Mouse (Mus musculus) gastrocnemius, postnatal 14 days (tissue): ENCODE data around the gene Ctcf. TPM values are rescaled to one million over a fixed set of nuclear protein-coding genes. Genes with fewer than 3 reads are reported as not detected.
A peak's percentile ranks its signal among the peaks of the same experiment; 100 is the strongest.

Source experiments
- DNase-seq: peaks from one replicate; pipeline ENCODE4 v3.0.0; 2021; ENCODE audit warnings: mixed read lengths
- intact Hi-C: fragments of 180-260 bp; cut with DNase I; formaldehyde crosslinking; loops from one replicate; pipeline ENCODE4 v1.15.1; 2025; ENCODE audit warnings: low total_unique reads
- total RNA-seq, 2 experiments: library from RNA; stranded (reverse); gene quantifications; 2 replicates each; pipeline ENCODE4 v1.2.3; 2021

Gene Ctcf
- total RNA-seq, 2 experiments from 2014 or later, result 34.5 TPM

DNA sequence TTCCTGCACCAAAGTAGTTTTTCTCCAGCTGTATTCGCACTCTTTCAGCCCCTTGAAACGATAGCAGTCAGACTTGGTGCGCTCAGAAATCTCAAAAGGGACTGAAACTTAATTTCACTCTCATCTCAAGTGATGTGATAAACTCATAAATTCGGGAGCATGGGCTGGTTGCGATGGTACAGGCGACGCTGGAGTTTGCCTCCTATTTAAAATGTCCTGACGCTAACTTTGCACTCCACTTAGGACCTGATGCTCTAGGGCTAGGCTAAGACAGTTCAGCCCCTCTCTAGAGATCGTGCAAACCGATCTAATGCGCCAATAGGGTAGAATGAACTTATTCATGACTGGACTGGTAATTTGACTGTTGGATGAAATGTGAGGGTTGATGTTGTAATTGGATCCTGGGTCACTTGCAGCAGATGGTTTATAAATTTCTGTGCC is 1.3 kb downstream of the Ctcf start:
- intact Hi-C loops, result no loop called here
- DNase-seq, result no peak

DNA sequence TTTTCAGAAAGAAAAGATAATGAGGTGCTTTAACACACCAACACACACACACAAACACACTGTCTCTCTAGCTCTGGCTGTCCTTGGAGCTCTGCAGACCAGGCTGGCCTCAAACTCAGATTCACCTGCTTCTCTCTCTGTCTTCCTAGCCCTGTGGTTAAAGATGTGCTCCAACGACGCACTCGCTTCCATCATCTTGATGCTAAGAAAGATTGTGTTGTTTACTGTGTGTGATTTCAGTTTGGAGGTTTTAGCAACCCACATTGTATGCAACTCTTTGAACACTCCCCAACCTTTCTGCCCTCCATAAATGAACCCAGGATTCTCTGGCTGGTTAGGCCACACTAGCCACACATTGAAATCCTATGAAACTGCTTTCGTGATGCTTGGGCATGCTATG is 2.1 kb downstream of the Ctcf start:
- intact Hi-C loops, result no loop called here
- DNase-seq, result no peak

DNA sequence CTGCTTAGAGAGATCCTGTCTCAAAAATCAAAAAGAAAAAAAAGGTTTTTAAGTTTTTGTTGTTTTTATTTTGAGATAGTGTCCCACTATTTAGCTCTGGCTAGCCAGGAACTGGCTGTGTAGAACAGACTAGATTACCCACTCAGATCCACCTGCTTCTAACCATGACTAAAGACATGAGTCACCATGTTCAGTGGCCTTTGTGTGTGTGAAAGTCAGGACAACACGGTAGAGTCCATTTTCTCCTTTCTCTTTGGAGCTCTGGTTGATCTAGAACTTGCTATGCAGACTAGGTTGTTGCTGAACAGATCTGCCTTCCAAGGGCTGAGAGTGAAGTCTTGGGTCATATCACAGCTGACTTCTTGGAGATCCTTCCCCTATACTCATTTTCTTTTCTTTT is 3.5 kb downstream of the Ctcf start:
- DNase-seq, result no peak
- intact Hi-C loops, result no loop called here

DNA sequence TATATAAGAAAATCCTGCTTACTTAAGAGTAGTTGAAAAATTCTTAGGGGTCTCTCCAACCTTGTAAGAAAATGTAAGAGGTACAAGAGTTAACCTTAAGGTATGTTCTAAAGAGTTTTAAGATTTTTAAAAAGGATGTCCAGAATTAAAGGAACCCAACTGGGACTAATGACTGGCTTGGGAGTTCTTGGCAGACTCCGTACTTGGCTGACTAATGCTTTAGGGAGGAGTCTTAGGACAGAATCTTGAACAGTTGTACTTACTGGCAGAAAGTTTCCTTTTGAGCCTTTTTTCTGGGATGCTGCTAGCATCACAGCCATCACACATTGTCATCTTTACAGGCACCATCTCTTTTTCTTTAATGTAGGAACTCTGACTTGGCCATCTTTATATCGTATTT is 4.1 kb downstream of the Ctcf start:
- intact Hi-C loops, result no loop called here
- DNase-seq, result no peak

DNA sequence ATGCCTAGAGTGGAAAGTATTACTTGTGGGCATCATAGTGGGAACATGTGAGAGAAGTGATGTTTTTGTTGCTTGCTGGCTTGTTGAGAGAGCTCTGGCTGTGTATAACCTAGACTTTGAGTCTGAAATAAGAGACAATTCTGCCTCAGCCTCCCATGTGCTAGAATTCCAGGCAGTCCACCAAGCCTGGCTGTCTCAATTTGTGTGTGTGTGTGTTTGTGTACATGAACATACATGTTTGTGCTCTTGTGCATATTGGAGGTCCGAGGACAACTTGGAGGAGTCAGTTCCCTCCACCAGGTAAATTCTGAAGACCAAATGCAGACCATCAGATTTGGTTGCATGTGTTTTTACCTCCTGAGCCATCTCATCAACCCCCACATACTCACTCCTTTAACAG is 8.8 kb downstream of the Ctcf start:
- intact Hi-C loops, result no loop called here
- no peak for DNase-seq

DNA sequence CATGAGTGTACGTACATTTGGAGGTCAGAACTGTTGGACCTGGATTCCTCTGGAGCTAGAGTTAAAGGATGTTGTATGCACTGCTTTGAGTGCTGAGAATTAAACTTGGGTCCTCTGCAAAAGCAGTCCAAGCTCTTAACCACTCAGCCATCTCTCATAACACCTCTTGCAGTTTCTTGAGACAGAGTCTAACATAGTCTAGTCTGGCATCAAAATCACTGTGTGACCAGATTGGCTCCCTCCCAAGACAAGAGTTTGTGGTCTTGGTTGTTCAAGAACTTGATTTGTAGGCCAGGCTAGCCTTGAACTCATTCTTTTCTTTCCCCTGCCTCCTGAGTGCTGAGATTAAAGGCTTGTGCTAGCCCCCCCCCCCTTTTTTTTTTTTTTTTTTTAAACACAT is 12.6 kb downstream of the Ctcf start:
- intact Hi-C loops, result no loop called here

DNA sequence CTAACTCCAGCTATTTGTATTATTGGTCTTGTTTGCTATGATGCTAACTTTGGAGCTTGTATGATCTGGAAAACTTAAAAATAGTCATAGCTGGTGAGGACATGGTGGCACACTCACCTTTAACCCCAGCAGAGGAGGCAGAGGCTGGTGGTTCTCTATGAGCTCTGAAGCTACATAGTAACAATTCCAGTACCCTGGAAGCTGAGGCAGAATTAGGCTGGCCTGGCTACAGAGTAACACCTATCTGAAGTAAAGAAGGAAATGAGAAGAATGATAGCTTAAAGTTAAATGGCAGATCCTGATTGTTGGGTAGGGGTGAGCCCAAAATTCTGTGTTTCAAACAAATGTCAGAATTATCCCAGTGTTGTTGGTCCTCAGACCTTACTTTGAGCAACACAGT is 21.3 kb downstream of the Ctcf start:
- intact Hi-C loops, result no loop called here
- DNase-seq, result no peak

More for the DNA sequence above, 12.6 kb downstream of the Ctcf start:
- no peak for DNase-seq

DNA sequence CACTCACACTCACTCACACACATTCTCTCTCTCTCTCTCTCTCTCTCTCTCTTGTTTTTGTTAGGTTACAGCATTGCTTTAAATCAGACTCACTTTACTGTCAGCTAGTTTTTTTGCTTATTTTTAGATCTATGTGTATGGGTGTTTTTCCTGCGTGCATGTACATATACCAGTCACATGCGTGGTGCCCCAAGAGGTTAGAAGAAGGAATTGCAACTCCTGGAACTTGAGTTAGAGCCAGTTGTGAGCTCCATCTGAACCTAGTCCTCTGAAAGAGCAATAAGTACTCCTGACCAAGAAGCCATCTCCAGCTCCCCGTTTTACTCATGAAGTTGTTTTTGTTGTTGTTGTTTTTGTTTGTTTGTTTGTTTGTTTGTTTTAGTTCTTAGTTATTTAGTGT is 24.8 kb downstream of the Ctcf start:
- DNase-seq, result no peak
- intact Hi-C loops, result no loop called here

DNA sequence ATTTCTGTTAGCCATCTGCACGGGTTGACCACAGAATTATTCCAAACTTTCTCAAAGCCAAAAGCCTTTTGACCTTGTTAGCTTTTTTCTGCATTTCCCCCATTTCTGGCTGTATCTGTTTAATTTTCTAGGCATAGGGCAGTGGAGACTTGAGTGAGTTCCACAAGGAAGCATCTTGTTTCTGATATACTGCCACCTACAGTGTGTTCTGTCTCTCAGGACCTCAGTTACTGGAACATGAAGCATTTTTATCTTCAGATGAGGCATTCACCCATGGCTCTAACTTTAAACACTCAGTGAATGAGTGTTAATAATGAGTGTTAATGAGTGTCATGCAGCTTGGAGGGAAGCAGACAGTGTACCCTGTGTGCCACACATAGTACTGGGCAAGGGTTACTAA is 41.5 kb downstream of the Ctcf start:
- intact Hi-C loops, result no loop called here

DNA sequence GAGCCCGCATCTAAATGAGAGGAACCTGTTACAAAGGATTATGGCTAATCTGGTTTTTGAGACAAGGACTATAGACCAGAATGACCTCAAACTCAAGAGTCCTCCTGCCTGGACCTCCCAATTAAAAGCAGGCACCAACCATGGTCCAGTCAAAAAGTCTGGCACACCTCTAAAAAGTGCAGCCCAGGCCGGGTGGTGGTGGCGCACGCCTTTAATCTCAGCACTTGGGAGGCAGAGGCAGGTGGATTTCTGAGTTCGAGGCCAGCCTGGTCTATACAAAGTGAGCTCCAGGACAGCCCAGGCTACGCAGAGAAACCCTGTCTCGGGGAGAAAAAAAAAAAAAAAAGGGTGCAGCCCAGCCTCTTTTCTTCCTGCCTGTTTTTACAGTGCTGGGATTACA is 49.0 kb downstream of the Ctcf start:
- intact Hi-C loops, result no loop called here
- DNase-seq, result no peak

More for the DNA sequence above, 41.5 kb downstream of the Ctcf start:
- no peak for DNase-seq

DNA sequence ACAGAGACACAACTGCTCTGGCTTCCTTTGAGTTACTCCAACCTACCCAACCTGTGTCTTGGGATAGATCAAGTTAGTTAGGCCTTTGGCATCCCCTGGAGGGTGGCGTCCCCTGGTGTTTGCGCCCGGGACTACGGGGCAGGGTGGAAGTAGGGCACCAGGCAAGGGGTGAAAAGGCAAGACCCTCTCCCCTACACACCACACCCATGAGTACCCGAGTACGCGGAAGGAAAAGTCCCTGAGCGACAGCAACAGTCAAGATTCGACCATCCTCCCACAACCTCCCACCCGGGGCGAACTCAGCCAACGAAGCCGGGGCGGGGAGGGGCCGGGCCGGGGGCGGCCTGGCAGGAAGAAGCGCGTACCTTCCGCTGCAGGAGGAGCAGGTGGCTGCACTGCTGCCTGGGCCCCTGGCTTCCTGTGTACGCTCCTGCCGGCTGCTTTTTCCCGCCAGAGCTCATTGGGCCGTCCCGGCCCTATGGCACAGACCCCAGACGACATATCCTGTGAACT is 49.5 kb downstream of the Ctcf start, which contains the start of gene Carmil2:
Carmil2 (plus strand) TSS at position 479 of the 513 bp plus-strand sequence.
- DNase-seq, result peak; percentile 65
- intact Hi-C loops, result no loop called here

DNA sequence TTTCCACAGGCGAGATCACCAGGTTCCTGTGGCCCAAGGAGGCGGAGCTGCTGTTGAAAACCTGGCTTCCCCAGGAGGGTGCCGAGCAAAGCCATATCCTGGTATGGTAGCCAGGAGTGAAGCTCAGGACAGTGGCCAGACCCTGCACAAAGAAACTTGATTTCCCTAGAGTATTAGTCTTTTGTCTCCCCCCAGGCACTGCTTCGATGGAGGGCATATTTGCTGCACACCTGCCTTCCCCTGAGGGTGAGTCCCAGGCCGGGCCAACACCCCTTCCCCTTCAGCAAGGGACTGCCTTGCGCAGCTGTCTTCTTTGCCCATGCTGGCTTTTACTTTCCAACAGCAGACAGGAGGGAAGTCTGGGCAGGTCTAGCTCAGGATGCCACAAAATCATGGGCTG is 50.2 kb downstream of the Ctcf start:
- DNase-seq, result no peak
- intact Hi-C loops, result no loop called here

DNA sequence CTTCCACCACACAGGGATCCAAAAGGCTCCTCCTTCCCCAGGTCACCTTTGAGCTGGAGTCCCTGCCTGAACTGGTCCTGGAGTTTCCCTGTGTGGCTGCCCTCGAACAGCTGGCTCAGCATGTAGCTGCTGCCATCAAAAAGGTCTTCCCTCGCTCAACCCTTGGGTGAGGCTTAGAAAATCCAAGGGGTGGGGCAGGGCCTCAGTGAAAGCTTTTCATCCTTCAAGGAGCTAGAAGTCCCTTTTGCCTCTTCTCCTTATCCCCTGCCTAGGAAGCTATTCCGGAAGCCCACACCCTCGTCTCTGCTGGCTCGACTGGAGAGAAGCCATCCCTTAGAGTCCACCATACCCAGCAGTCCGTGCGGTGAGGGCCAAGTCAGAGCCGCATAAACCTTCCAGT is 51.1 kb downstream of the Ctcf start:
- no peak for DNase-seq
- intact Hi-C loops, result no loop called here

DNA sequence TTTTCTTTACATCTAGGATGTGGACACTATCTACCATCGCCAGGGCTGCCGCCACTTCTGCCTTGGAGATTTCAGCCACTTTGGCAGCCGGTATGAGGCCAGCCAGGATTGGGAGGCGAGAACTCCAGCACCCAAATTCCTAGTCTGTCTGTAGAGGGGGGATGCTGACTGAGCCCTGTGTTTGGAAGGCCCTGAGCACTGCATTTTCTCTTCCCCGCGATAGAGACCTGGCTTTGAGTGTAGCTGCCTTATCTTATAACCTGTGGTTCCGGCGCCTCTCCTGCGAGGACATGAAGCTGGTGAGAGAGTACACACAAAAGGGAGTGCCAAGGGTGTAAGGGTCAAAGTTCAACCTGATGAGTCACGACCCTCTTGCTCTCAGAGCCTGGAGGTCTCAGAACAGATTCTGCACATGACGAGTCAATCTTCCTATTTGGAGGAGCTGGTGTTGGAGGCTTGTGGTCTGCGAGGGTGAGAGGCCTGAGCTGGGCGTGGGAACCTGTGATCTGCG is 51.9 kb downstream of the Ctcf start:
- DNase-seq, result no peak
- intact Hi-C loops, result no loop called here

DNA sequence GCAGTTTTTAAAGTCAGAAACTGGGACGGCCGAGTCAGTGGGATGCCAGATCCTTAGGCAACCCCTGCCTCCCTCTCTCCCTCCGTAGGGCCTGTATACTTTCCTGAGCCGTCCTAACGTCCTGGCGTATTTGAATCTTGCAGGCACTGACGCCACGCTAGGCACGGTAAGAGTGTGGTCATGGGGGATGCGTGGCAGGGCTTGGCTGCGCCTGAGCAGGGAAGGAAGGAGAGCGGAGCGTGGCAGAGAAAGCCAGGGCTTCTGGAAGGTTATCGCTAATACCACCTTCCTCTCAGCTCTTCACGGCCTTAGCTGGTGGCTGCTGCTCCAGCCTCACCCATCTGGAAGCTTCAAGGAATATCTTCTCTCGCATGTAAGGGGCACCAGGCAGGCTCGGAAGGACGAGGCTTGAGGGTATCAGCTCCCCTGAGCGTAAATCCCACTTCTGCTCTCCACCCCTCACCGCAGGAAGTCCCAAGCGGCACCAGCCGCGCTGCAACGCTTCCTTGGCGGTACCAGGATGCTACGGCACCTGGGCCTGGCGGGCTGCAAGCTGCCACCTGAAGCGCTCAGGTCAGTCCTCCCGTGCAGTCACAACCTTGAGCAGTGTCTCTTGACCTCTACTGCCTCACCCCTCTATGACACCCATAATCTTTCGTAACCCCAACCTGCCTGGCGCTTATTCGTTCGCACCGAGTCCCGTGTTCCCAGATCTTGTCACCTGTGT is 53.1 kb downstream of the Ctcf start:
- no peak for DNase-seq
- intact Hi-C loops, result no loop called here

DNA sequence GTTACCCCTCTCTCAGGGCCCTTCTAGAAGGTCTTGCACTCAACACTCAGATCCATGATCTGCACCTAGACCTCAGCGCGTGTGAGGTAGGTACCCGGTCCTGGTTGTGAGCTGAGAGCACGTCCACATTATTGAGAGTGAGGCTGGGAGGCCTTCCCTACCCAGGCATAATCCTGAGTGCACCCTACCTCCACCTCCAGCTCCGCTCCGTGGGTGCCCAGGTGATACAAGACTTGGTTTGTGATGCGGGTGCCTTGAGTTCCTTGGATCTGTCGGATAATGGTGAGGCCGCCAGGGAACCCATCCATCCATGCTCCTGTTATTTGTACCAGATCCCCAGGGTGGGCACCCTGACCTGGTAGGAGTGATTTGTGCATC is 53.6 kb downstream of the Ctcf start:
- intact Hi-C loops, result no loop called here
- DNase-seq, result no peak

DNA sequence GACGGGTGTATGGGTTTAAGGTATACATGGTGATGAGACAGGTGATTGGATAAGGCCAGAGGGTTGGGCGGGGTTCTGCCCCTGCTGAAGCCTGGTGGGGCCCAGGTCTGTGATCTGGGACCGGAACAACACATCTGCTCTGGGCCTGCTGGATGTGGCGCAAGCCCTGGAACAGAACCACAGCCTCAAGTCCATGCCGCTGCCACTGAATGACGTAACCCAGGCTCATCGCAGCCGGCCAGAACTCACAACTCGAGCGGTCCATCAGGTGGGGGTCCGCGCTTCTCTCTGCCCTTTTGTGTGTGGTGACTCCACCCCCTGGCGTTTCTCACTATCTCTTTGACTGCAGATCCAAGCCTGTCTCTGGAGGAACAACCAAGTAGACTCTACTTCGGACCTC is 54.6 kb downstream of the Ctcf start:
- DNase-seq, result no peak
- intact Hi-C loops, result no loop called here

DNA sequence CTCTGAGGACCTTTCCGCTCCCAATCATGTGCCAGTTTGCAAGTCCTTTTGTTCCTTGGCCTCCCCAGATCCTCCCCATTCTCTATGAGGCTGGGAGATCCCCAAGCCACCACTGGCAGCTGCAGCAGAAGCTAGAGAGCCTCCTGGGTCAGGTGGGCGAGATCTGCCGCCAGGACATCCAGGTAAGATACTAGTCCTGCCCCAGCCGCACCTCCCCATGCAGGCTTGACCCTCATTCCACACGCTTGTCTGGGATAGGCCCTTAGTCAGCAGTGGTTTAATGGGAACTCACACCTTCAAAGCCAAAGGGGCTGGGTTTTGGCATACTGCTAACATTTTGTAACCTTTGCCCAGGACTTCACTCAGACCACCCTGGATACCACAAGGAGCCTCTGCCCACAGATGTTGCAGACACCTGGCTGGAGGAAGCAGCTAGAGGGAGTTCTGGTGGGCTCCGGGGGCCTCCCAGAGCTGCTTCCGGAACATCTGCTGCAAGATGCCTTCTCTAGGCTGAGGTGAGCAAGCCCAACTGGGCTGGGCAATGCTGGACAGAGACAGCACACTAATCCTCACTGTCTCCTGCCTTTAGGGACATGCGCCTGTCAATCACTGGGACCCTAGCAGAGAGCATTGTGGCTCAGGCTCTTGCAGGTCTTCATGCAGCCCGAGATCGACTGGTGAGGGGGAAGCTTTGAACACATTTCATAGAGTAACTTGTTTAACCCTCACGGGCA is 56.2 kb downstream of the Ctcf start:
- intact Hi-C loops, result no loop called here
- no peak for DNase-seq

DNA sequence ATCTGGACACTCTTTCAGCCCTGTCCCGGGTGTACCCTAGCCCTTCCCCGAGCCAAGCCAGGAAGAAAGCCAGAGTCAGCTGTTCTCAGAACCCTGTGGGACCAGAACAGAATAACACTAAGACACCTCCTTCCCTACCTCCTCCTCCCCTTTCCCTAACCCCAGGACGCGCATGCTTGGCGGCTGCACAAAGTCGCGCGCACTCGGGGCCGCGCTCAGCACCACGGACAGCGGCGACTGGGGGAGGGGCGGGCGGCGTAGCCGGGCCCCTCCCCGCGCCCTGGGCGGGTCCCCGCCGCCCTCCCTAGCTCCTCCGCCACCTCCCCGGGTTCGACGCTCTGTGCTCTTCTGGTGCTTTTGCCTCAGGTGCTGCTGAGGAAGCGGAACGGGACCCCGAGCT is 57.3 kb downstream of the Ctcf start:
- intact Hi-C loops, result no loop called here
- DNase-seq, result peak; percentile 63

DNA sequence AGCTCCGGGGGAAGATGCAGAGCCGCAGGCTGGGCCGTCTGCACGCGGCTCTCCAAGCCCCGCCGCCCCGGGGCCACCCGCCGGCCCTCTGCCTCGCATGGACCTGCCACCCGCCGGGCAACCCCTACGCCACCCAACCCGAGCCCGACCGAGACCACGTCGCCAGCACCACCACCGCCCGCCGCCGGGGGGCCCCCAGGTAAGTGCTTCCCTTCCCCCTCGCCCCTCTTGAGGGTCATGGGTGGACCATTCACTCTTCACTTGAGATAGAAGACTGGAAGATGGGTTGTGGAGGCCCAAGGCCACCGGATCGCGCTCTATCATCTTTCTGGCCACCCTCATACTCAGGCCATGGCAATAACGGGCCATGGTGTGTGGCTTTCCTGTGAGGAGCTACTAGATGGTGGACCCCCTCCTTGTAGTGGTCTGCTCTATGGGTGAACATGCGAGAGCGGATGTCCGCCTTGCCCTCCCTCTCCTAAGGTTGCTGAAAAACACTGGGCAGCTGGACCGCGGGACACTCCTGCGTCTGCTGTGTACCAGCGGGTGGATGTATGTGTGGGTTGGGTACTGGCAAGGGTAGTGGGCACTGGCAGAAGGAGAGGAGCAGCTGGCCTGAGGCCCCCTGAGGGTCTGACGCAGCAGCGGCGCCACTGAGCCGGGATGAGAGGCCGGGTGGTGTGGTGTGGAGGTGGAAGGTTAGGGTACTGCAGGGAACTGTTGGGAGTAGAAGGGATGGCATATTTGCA is 57.9 kb downstream of the Ctcf start:
- DNase-seq, result no peak
- intact Hi-C loops, result no loop called here
